Mouse (Mus musculus) heart, adult 2 months (tissue): ENCODE measurements around the gene Wwox.

Experiments used
- CTCF ChIP-seq: fragments of 200-600 bp; IDR thresholded peaks from 2 replicates; pipeline ENCODE4 v1.8.1; 2022; ENCODE audit warnings: antibody characterized with exemption, mild to moderate bottlenecking, moderate library complexity
- EP300 ChIP-seq: fragments of 200-500 bp; IDR thresholded peaks from 2 replicates; pipeline ENCODE4 v1.6.1; 2011; ENCODE audit warnings: low read depth, low read length, control low read depth; ENCODE audit not compliant: insufficient read depth
- POLR2A ChIP-seq: fragments of 200-500 bp; IDR thresholded peaks from 2 replicates; pipeline ENCODE4 v1.6.1; 2011; ENCODE audit warnings: mild to moderate bottlenecking, low read depth, low read length, control low read depth; ENCODE audit not compliant: insufficient read depth

DNA sequence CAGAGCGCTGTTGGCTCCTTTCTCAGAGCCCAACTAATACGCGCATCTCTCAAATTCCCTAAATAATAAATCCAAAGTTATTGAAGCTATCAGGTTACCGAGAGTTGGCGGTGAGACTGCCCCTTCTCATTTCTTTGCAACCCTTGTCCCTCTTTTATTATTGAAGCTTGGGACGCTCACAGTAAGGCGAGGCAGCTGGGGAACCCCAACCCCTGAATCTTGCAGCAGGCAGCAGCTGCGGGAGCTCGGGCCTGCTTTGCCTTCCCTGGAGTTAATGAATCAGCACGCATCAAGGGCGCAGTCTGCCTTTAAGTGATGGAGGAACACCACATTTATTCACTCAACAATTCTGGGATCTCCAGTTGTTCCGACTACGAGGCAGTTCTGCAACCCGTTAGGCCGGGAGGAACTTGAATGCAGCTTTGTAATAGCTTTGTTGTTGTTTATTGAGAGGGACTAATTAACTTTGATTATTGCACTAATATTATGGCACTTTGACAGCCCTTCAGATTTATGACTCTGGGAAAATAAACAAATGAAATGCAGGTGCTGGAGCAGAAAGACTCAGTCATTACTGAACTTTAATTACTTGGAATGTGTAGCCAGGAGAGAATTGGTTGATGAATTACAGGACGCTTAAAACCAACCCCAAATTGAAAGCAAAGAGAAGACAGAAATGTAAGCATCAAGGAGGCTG is 60.1 kb downstream of the Wwox start:
- TF ChIP-seq CTCF (no peak), EP300 (no peak), POLR2A (no peak)
